Mouse (Mus musculus): ENCODE data around the gene Esr2.
"Not testable (repeated sequence)": the region's sequence is repeated elsewhere in the genome, so short reads cannot be mapped to it uniquely, and the experiment has no call there.

Esr2 gene

GRCm38 (mm10) chr12:76165641-76166040, 11.4 kb downstream of the Esr2 start:
- DNase-seq (ENCODE audit: extremely low spot score, low read depth, low spot score) = no peak

DNA sequence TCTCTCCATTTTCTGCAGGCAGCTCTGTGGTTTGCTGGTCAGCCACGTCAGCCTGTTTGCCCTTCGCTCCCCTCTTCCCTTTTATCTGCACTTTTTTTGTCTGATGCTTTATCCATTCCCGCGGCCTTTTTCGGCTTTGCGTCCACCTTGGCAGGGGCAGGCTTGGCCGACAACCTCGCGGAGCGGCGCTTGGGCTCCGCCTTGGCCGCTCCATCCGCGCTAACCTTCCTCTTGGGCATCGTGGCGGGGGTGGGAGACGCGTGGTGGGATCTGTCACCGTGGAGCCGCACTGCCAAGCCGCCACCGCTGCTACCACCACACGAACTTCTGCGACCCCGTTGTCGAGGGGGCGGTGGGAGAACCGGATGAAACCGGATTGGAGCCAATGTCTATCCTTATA, 24.7 kb downstream of the Esr2 start:
- DNase-seq (ENCODE audit: extremely low spot score, low read depth, low spot score) = not testable (repeated sequence)

GRCm38 (mm10) chr12:76136701-76137100, 40.4 kb downstream of the Esr2 start:
- no peak for DNase-seq (ENCODE audit: extremely low spot score, low read depth, low spot score)

GRCm38 (mm10) chr12:76133081-76133480, 44.0 kb downstream of the Esr2 start:
- not testable (repeated sequence) for DNase-seq (ENCODE audit: extremely low spot score, low read depth, low spot score)

- no peak for DNase-seq (ENCODE audit: extremely low spot score, low read depth, low spot score)
Observed at GRCm38 (mm10) chr12:76132591-76132990, 44.5 kb downstream of the Esr2 start.

DNA sequence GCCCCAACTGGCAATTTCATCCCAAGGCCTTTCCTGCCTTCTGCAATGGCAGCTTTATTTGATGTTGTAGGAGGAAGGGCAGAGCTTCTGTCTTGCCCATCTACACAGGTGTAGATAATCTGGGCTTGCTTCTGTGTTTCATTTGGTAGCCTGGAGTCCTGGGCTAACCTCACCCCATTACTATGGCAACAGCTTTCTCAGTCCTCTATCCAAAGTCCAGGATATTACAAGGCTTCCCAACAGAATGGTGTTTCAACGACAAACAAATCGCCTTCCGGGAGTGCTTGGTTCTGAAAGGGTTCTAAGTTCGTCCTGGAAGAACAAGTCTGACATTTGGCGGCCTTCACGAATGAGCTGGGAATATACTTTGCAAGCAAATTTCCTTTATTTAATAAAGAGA, 46.2 kb downstream of the Esr2 start:
- DNase-seq (ENCODE audit: extremely low spot score, low read depth, low spot score) = no peak

DNA sequence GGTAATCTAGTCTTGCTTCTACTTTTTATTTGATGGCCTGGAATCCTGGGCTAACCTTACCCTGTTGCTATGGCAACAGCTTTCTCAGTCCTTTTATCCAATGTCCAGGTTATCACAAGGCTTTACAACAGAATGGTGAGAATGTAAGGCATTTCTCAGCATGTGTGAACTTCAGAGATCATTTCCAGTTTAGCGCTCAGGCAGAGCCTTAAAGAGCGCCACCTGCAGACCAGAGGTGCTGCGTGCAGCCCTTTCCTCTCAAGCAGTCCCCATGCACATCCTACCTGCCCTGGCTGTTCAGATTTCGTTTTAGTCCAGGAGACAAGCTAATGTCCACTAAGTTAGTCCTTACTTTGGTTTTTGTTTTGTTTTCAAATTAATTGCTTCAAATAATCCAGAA, 46.8 kb downstream of the Esr2 start:
- no peak for DNase-seq (ENCODE audit: extremely low spot score, low read depth, low spot score)

DNA sequence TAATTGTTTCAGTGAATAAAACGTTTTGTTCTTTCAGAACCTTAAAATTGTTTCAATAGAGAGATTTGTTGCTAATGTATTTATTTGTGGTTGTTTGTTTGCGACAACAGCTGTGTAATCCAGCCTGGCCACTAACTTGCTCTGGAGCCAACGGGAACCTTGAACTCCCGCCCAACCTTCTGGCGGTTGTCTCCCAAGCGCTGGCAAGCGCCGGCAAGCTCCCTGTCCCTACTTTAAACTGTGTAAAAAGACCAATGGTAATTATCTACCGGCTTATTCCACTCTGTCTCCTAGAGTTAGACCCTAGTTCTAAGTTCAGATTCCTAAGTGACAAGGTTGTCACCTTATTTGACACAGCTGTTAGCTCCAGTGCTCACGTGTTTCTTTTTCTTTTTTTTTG, 48.2 kb downstream of the Esr2 start:
- DNase-seq (ENCODE audit: extremely low spot score, low read depth, low spot score) = no peak

- DNase-seq (ENCODE audit: extremely low spot score, low read depth, low spot score) = no peak
Observed at GRCm38 (mm10) chr12:76128306-76128705, 48.8 kb downstream of the Esr2 start.

DNA sequence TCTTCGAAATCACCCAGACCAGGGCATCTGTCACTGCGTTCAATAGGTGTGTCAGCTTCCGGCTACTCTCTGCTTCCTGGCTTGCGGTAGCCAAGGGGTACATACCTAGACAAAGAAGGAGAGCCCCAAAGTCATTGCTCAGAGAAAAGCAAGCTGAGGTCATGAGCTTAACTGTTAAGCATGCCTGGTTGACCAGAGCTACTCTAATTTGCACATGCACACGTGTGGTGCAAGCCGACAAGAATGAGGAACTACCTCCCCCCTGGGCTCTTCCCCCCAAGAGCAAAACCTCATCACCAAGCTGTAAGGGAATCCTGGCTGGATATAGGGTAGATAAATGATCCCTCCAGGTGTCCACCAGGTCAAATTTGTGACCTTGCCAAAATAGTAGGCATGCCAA, 53.8 kb downstream of the Esr2 start:
- DNase-seq (ENCODE audit: extremely low spot score, low read depth, low spot score) = no peak

DNA sequence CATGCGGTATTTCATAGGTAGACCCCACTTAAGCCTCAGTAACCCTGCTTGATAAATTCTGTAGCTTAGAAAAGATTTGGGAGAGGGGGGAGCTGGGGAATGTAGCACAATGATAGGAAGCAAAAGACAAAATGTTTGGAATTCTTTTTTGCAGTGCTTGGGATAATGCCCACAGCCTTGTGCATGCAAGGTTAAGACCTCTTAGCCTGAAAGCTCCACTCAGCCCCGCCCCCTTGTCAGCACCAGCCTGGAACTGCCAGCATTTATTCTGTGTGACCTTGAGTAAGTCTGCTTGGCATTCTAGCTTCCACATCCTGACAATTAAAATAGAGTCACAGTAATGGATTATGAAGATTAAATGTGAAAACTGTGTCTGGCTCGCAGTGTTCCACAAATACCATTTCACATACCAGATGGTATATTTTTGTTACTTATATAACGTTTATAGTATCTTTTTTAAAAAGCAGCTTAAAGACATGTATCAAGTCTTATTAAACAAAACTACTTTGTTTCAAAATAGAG, 59.4 kb downstream of the Esr2 start:
- no peak for DNase-seq (ENCODE audit: extremely low spot score, low read depth, low spot score)

GRCm38 (mm10) chr12:76116577-76116976, 60.5 kb downstream of the Esr2 start:
- DNase-seq (ENCODE audit: extremely low spot score, low read depth, low spot score) = no peak

DNA sequence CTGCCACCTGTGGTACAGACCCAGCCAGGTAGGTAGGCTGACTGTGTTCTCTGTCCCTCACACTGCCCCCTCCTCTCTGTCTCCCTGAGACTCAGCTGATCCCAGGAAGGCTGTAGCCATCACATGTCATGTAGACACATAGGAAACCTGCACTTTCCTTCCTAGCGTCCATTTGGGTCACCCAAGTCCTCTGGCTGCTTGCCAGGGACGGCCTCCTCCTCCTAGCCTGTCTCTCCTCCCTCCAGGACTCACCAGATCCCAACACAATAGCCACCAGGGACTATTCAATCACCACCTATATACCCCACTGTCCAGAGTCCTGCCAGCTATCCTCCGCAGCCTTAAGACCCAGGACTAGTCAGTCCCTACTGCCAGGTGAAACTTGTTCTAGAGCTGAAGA, 66.0 kb downstream of the Esr2 start:
- DNase-seq (ENCODE audit: extremely low spot score, low read depth, low spot score) = no peak

- no peak for DNase-seq (ENCODE audit: extremely low spot score, low read depth, low spot score)
Observed at GRCm38 (mm10) chr12:76109646-76110405, 67.2 kb downstream of the Esr2 start.

DNA sequence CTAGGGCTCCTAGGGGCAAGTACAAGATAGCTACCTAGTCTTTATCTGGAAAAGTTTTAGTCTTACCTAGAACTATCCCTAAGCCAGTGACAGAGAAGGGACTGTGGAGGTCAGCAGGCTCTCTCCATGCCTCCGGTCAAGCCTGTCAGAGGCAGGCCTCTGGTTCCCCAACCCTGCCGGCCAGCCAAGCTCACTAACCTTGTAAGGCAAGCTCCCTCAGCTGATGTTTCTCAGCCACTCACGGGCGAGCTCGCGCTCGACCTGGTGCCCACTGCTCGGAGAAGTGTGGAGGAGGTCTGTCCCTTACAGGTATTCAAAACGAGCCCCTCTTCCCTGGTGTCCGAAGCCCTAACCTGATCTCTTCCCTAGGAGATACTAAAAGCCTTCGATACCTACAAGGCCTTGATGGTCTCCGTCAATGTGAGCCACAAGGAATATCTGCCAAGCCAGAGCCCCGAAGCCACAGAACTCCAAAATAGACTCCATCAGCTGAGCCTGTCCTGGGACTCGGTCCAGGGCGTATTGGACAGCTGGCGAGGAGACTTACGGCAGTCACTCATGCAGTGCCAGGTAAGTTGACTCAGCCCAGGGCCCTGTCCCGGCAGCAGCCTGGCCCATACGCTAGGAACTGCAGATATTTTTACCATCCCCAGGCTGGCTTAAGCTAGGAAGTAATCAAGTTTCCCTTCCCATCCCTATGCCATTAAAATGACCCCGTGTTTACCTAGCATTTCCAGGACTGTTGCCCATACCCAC, 72.3 kb downstream of the Esr2 start:
- no peak for DNase-seq (ENCODE audit: extremely low spot score, low read depth, low spot score)

- no peak for DNase-seq (ENCODE audit: extremely low spot score, low read depth, low spot score)
Observed at GRCm38 (mm10) chr12:76102621-76103020, 74.4 kb downstream of the Esr2 start.

DNA sequence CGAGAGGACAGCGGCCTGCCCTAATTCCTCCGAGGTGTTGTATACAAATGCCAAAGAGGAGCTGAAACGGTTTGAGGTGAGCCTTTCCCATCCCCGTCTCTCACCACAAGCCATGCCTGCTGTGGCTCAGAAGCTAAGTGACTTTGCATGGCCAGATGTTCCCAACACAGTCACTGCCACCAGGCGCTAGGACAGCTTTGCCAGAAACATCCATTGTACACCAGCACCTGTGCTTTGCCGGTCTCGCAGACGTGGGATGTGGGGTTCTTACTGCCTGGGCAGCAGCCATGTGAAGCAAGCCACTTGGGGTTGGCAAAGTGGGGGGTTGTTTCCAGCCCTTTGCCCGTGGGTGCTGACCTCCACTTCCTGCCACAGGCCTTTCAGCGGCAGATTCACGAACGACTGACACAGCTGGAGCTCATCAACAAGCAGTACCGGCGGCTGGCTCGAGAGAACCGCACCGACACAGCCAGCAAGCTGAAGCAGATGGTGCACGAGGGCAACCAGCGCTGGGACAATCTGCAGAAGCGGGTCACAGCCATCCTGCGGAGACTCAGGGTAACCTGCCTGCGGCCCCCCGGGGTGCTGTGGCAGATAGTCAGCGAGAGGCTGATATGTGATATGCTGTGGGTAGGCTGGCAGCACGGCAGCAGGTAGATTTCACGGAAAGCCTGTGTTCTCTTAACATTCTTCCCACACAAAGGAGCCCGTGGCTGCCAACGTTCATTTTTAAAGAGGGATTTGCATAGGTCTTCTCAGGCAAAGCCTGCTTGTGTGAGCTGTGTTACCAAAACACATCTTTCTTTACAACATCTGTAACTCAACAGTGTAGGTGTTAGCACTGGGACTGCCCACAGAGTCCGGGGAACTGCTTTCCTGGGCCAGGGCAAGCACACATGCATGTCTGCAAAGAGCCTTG, 81.7 kb downstream of the Esr2 start:
- no peak for DNase-seq (ENCODE audit: extremely low spot score, low read depth, low spot score)

GRCm38 (mm10) chr12:76093613-76094588, 83.2 kb downstream of the Esr2 start:
- DNase-seq (ENCODE audit: extremely low spot score, low read depth, low spot score) = no peak

DNA sequence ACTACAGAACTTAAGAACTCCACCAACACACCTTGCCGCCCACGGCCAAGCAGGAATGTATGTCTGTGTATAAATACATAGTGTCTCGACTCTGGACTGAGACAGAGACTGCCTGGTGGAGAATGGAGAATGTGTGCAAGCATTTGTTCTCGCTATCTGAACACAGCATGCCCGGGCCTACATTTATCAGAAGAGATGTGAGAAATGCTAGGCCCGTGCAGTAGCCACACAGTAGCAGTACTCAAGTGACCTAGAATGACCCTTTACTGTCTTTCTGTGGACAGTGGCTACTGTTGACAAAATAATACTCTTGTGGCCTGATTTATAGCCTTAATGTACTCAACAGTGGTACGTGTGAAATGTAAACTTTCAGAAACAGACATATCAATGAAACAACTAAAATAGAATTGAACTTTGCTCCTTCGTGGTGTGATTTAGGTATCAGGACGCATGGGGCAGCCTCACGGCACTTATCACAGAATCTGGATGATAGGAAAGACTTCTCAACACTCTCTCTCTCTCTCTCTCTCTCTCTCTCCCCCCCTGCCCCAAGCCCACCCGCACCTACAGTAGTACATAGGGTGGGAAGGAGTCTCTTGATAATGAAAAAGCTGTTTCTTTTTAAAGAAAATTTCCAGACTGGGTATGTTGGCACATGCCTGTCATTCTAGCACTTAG, 84.1 kb downstream of the Esr2 start:
- DNase-seq (ENCODE audit: extremely low spot score, low read depth, low spot score) = no peak

Measured in hindlimb bud, embryonic 11.5 days (tissue).